Mouse (Mus musculus): ENCODE data around the gene Dct.

Gene Dct

GRCm38 (mm10) chr14:118042963-118043362, 9.1 kb downstream of the Dct start:
- peak in 1 of 2 experiments; percentile 7 for DNase-seq (ENCODE audit: low spot score in 2 of 2)

GRCm38 (mm10) chr14:118042066-118042762, 9.8 kb downstream of the Dct start:
- DNase-seq (ENCODE audit: low spot score in 2 of 2) = no peak

GRCm38 (mm10) chr14:118040550-118041250, 11.3 kb downstream of the Dct start:
- no peak for DNase-seq (ENCODE audit: low spot score in 2 of 2)

GRCm38 (mm10) chr14:118039074-118039473, 13.0 kb downstream of the Dct start:
- no peak for DNase-seq (ENCODE audit: low spot score in 2 of 2)

- DNase-seq (ENCODE audit: low spot score in 2 of 2) = no peak
Measured at GRCm38 (mm10) chr14:118027564-118027963, 24.5 kb downstream of the Dct start.

- DNase-seq (ENCODE audit: low spot score in 2 of 2) = no peak
Measured at GRCm38 (mm10) chr14:118021867-118022543, 30.0 kb downstream of the Dct start.

- DNase-seq (ENCODE audit: low spot score in 2 of 2) = no peak
Measured at GRCm38 (mm10) chr14:118019314-118019713, 32.7 kb downstream of the Dct start.

- DNase-seq (ENCODE audit: low spot score in 2 of 2) = no peak
Measured at GRCm38 (mm10) chr14:118013237-118013636, 38.8 kb downstream of the Dct start.

GRCm38 (mm10) chr14:118009541-118009940, 42.5 kb downstream of the Dct start:
- DNase-seq (ENCODE audit: low spot score in 2 of 2) = no peak

- DNase-seq (ENCODE audit: low spot score in 2 of 2) = peak; percentile 15 to 50
Measured at GRCm38 (mm10) chr14:118005697-118006096, 46.3 kb downstream of the Dct start.

- DNase-seq (ENCODE audit: low spot score in 2 of 2) = no peak
Measured at GRCm38 (mm10) chr14:118004434-118004833, 47.6 kb downstream of the Dct start.

GRCm38 (mm10) chr14:117993845-117994244, 58.2 kb downstream of the Dct start:
- DNase-seq (ENCODE audit: low spot score in 2 of 2) = no peak

- no peak for DNase-seq (ENCODE audit: low spot score in 2 of 2)
Measured at GRCm38 (mm10) chr14:117992600-117993256, 59.3 kb downstream of the Dct start.

GRCm38 (mm10) chr14:117990203-117990602, 61.8 kb downstream of the Dct start:
- DNase-seq (ENCODE audit: low spot score in 2 of 2) = no peak

GRCm38 (mm10) chr14:117988444-117988843, 63.6 kb downstream of the Dct start:
- no peak for DNase-seq (ENCODE audit: low spot score in 2 of 2)

- DNase-seq (ENCODE audit: low spot score in 2 of 2) = peak in 1 of 2 experiments; percentile 37
Measured at GRCm38 (mm10) chr14:117981532-117981931, 70.5 kb downstream of the Dct start.

GRCm38 (mm10) chr14:117972576-117972975, 79.5 kb downstream of the Dct start:
- DNase-seq (ENCODE audit: low spot score in 2 of 2) = no peak
